Mouse (Mus musculus) inflammation-experienced regulatory T-cells, adult 16 weeks (primary cell): ENCODE results near the gene Ms4a6b. TPM values are rescaled to one million over a fixed set of nuclear protein-coding genes. Genes with fewer than 3 reads are reported as not detected.

Source experiments
- polyA plus RNA-seq: library from polyadenylated mRNA; unstranded; fragments of 100-300 nt; shearing (Covaris generic); gene quantifications from one replicate; pipeline ENCODE4 v1.2.1, GENCODE M21; 2017

Ms4a6b gene
- polyA plus RNA-seq: 1,060 TPM

DNA sequence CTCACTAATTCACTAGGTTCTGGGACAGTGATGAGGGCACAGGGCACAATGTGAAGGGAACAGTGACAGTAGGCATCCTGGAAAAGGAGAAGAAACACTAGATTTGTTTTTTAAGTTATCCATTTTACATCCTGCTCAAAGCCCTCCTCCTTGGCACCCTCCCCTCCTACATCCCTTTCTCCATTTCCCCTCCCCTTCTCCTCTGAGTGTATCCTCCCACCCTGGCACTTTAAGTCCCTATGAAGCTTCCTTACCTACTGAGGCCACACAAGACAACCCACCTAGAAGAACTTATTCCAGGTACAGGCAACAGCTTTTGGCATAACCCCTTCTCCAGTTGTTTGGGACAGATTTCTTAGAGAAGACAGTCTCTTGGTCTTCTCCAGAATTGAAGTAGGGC, at the start of gene Ms4a6b:
TSS of gene Ms4a6b (plus strand) at position 267 of the 400 bp plus-strand sequence.

DNA sequence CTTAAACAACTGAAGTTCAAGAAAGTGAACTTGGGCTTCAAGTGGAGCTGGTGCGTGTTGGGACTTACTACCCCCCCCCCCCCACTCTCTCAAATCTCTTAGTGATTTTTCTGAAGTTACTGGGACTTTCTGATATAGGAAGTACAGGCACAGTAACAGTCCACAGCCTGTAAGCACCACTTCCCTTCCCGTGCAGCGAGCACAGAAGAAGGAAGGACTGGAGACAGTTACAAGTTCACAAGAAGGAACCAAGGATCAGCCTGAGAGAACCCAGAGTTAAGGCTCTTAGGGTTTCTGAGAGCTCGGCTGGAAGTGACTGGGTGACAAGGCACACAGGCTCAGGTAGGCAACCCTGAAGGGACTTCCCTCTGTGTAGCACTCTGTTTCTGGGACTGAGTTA, 47.1 kb upstream of the Ms4a6b start, which contains the start of gene Ms4a6c:
TSS of gene Ms4a6c (plus strand) at position 152 of the 400 bp plus-strand sequence.

DNA sequence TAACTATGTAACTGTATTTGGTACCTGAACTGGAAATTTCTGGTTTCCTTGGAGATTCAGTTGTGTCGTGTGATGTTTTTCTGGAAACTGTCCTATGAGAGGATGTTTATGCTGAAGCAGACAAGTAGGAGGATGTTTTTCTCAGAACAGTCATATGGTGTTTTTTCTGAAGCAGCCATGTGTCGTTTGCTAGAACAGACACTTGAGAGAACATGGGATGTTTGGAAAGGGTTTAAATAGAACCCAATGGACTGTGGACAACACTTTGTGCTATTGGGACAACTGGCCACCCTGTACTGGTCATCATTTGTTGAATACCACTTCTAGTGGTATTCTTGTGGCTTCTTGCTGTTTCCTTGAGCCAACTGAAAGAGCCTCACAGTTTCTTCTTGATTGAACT, 30.6 kb upstream of the Ms4a6b start, which contains the start of gene Gm8369:
TSS of gene Gm8369 (plus strand) at position 193 of the 400 bp plus-strand sequence.

DNA sequence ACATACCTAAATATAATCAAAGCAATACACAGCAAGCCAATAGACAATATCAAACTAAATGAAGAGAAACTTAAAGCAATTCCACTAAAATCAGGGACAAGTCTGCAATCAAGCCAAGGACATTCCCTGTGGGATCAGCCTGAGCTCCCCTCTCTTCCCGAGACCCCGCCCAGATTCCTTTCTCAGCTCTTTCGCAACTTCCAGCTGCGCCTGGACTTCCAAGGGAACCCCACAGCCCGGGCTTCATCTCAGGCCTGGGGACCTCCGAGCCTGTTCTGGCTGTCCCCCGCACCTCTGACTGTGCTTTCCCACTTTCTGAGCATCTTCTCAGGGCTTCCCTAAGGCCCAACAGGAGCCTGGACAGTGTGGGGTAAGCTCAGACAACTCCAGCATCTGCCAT, 20.3 kb downstream of the Ms4a6b start, which contains the start of gene Ms4a4d:
TSS of gene Ms4a4d (plus strand) at position 209 of the 400 bp plus-strand sequence.

Other genes with a start within 250 kb of the Ms4a6b start
- not detected for gene Ms4a5, start 232.6 kb upstream of the Ms4a6b start, polyA plus RNA-seq
- gene Ms4a14, start 202.1 kb upstream of the Ms4a6b start, polyA plus RNA-seq: 0.07 TPM
- 0.67 TPM for gene Ms4a7, start 180.4 kb upstream of the Ms4a6b start, polyA plus RNA-seq
- gene Ms4a4a, start 141.0 kb upstream of the Ms4a6b start, polyA plus RNA-seq: 0.72 TPM
- 62.6 TPM for gene Ms4a4c, start 111.7 kb upstream of the Ms4a6b start, polyA plus RNA-seq
- 3,373 TPM for gene Ms4a4b, start 73.0 kb upstream of the Ms4a6b start, polyA plus RNA-seq
- 18.7 TPM for gene Ms4a6c, start 47.1 kb upstream of the Ms4a6b start, polyA plus RNA-seq
- 313 TPM for gene Gm8369, start 30.6 kb upstream of the Ms4a6b start, polyA plus RNA-seq
- gene Ms4a4d, start 20.3 kb downstream of the Ms4a6b start, polyA plus RNA-seq: 4.3 TPM
- gene Ms4a6d, start 88.3 kb downstream of the Ms4a6b start, polyA plus RNA-seq: 10.7 TPM
- not detected for gene Ms4a2, start 107.2 kb downstream of the Ms4a6b start, polyA plus RNA-seq
- not detected for gene Ms4a3, start 124.3 kb downstream of the Ms4a6b start, polyA plus RNA-seq
- not detected for gene Oosp2, start 144.0 kb downstream of the Ms4a6b start, polyA plus RNA-seq
- not detected for gene Oosp1, start 174.6 kb downstream of the Ms4a6b start, polyA plus RNA-seq
- not detected for gene Oosp3, start 180.5 kb downstream of the Ms4a6b start, polyA plus RNA-seq
- not detected for gene Gif, start 231.0 kb downstream of the Ms4a6b start, polyA plus RNA-seq